Mouse (Mus musculus) hindbrain, embryonic 12.5 days (tissue): ENCODE measurements around the gene Gadl1. TPM values are rescaled to one million over a fixed set of nuclear protein-coding genes. Genes with fewer than 3 reads are reported as not detected.

Experiments
- ATAC-seq: fragments of 200-750 bp; cut with Nextera tagmentation; 2 replicates; pipeline ENCODE4 v1.8.0; 2017; ENCODE audit warnings: moderate TSS enrichment; ENCODE audit not compliant: low FRiP score
- H3K27ac ChIP-seq: fragments of 300-500 bp; sonication (generic); 2 replicates; pipeline ENCODE4 v1.5.1; 2016; ENCODE audit warnings: mild to moderate bottlenecking
- H3K27me3 ChIP-seq: fragments of 300-500 bp; sonication (generic); 2 replicates; pipeline ENCODE4 v1.6.1; 2016; ENCODE audit warnings: mild to moderate bottlenecking
- H3K36me3 ChIP-seq: fragments of 300-500 bp; sonication (generic); 2 replicates; pipeline ENCODE4 v1.6.1; 2016; ENCODE audit warnings: mild to moderate bottlenecking
- H3K4me1 ChIP-seq: fragments of 300-500 bp; sonication (generic); 2 replicates; pipeline ENCODE4 v1.6.1; 2016
- H3K4me2 ChIP-seq: fragments of 300-500 bp; sonication (generic); replicated peaks from 2 replicates; pipeline ENCODE4 v1.6.1; 2016; ENCODE audit warnings: mild to moderate bottlenecking
- H3K4me3 ChIP-seq: fragments of 300-500 bp; sonication (generic); 2 replicates; pipeline ENCODE4 v1.5.1; 2016; ENCODE audit warnings: mild to moderate bottlenecking
- H3K9ac ChIP-seq: fragments of 300-500 bp; sonication (generic); 2 replicates; pipeline ENCODE4 v1.6.1; 2016; ENCODE audit warnings: mild to moderate bottlenecking, moderate library complexity
- H3K9me3 ChIP-seq: fragments of 300-500 bp; sonication (generic); replicated peaks from 2 replicates; pipeline ENCODE4 v1.6.1; 2016; ENCODE audit warnings: mild to moderate bottlenecking
- WGBS: fragments of 180-500 bp; shearing (Covaris S2); methylation state at CpG from one replicate; pipeline ENCODE4 v1.1.7; 2016; 5-methylcytosine and 5-hydroxymethylcytosine counted together
- polyA plus RNA-seq: library from polyadenylated mRNA; unstranded; fragments of >200 nt; fragmentation: Nextera tagmentation; extraction: Ambion mirVana; gene quantifications from 2 replicates; pipeline ENCODE4 v1.2.1, GENCODE M21; 2016

The Gadl1 gene
- polyA plus RNA-seq, 1 experiment from 2014 or later: 0.43 TPM

GRCm38 (mm10) chr9:116100015-116100414 is 190.8 kb downstream of the Gadl1 start:
- H3K9me3 ChIP-seq: no peaks in the 10 kb centered on the region
- H3K27ac ChIP-seq: no peak overlapping the region
- H3K4me2 ChIP-seq: no peak overlapping the region
- no peak for ATAC-seq
- H3K4me3 ChIP-seq: no peak overlapping the region
- H3K9ac ChIP-seq: no peak overlapping the region
- H3K27me3 ChIP-seq: no peaks in the 10 kb centered on the region
- 0 out of 2 replicates have a peak, but pooled peaks cover 3% of the 10 kb centered on the region for H3K36me3 ChIP-seq
- peaks cover 18% of the 10 kb centered on the region for H3K4me1 ChIP-seq
- WGBS: 78% methylated on average over 9 of the region's 9 CpGs

GRCm38 (mm10) chr9:116101842-116102241 is 192.6 kb downstream of the Gadl1 start:
- no peak overlapping the region for H3K27ac ChIP-seq
- H3K4me3 ChIP-seq: no peak overlapping the region
- no peak overlapping the region for H3K4me2 ChIP-seq
- no peak for ATAC-seq
- 0 out of 2 replicates have a peak, but pooled peaks cover 3% of the 10 kb centered on the region for H3K36me3 ChIP-seq
- 79% methylated on average over 11 of the region's 11 CpGs for WGBS
- peaks cover 18% of the 10 kb centered on the region for H3K4me1 ChIP-seq
- no peaks in the 10 kb centered on the region for H3K9me3 ChIP-seq
- H3K9ac ChIP-seq: no peak overlapping the region
- H3K27me3 ChIP-seq: no peaks in the 10 kb centered on the region

GRCm38 (mm10) chr9:116104770-116105169 is 195.5 kb downstream of the Gadl1 start:
- 95% methylated on average over 17 of the region's 17 CpGs for WGBS
- Histone ChIP-seq H3K9ac (no peak overlapping the region), H3K4me3 (no peak overlapping the region), H3K4me2 (no peak overlapping the region), H3K36me3 (0 out of 2 replicates have a peak, but pooled peaks cover 17% of the 10 kb centered on the region), H3K27ac (no peak overlapping the region), H3K4me1 (0 out of 2 replicates have a peak, but pooled peaks cover 4% of the 10 kb centered on the region), H3K27me3 (no peaks in the 10 kb centered on the region), H3K9me3 (no peaks in the 10 kb centered on the region)
- ATAC-seq: no peak

- ATAC-seq: no peak
- H3K27me3 ChIP-seq: no peaks in the 10 kb centered on the region
- 0 out of 2 replicates have a peak, but pooled peaks cover 14% of the 10 kb centered on the region for H3K36me3 ChIP-seq
- H3K4me1 ChIP-seq: no peaks in the 10 kb centered on the region
- no peaks in the 10 kb centered on the region for H3K9me3 ChIP-seq
- no peak overlapping the region for H3K9ac ChIP-seq
- no peak overlapping the region for H3K4me2 ChIP-seq
- no peak overlapping the region for H3K4me3 ChIP-seq
- H3K27ac ChIP-seq: no peak overlapping the region
- 78% methylated on average over 2 of the region's 2 CpGs for whole genome bisulfite sequencing
Observed at GRCm38 (mm10) chr9:116108729-116109128, 199.5 kb downstream of the Gadl1 start.

GRCm38 (mm10) chr9:116111149-116111970 is 202.1 kb downstream of the Gadl1 start:
- Histone ChIP-seq H3K27me3 (no peaks in the 10 kb centered on the region), H3K4me1 (no peaks in the 10 kb centered on the region), H3K4me2 (no peak overlapping the region), H3K4me3 (no peak overlapping the region), H3K27ac (no peak overlapping the region), H3K9ac (no peak overlapping the region), H3K9me3 (no peaks in the 10 kb centered on the region), H3K36me3 (0 out of 2 replicates have a peak, but pooled peaks cover 14% of the 10 kb centered on the region)
- WGBS: 88% methylated on average over 9 of the region's 9 CpGs
- no peak for ATAC-seq

- no peak overlapping the region for H3K4me3 ChIP-seq
- ATAC-seq: no peak
- H3K9ac ChIP-seq: no peak overlapping the region
- no peaks in the 10 kb centered on the region for H3K4me1 ChIP-seq
- no peaks in the 10 kb centered on the region for H3K27me3 ChIP-seq
- no peak overlapping the region for H3K27ac ChIP-seq
- WGBS: 51% methylated on average over 4 of the region's 4 CpGs
- peaks cover 4% of the 10 kb centered on the region; the same call in 1 of the 2 replicates for H3K36me3 ChIP-seq
- no peak overlapping the region for H3K4me2 ChIP-seq
- no peaks in the 10 kb centered on the region for H3K9me3 ChIP-seq
Observed at GRCm38 (mm10) chr9:116114339-116114738, 205.1 kb downstream of the Gadl1 start.

- H3K9me3 ChIP-seq: no peaks in the 10 kb centered on the region
- H3K36me3 ChIP-seq: no peaks in the 10 kb centered on the region; the same call in 1 of the 2 replicates
- H3K27me3 ChIP-seq: no peaks in the 10 kb centered on the region
- no peak overlapping the region for H3K27ac ChIP-seq
- WGBS: 92% methylated on average over 7 of the region's 7 CpGs
- no peak overlapping the region for H3K9ac ChIP-seq
- H3K4me2 ChIP-seq: no peak overlapping the region
- H3K4me1 ChIP-seq: no peaks in the 10 kb centered on the region
- no peak for ATAC-seq
- H3K4me3 ChIP-seq: no peak overlapping the region
Observed at GRCm38 (mm10) chr9:116115875-116116274, 206.6 kb downstream of the Gadl1 start.

- Histone ChIP-seq H3K4me1 (peaks cover 6% of the 10 kb centered on the region; the same call in 1 of the 2 replicates), H3K9me3 (no peaks in the 10 kb centered on the region), H3K27ac (no peak overlapping the region), H3K4me3 (no peak overlapping the region), H3K9ac (no peak overlapping the region), H3K4me2 (no peak overlapping the region), H3K27me3 (no peaks in the 10 kb centered on the region), H3K36me3 (no peaks in the 10 kb centered on the region; the same call in 1 of the 2 replicates)
- no peak for ATAC-seq
- WGBS: 73% methylated on average over 8 of the region's 8 CpGs
Observed at GRCm38 (mm10) chr9:116118332-116118872, 209.1 kb downstream of the Gadl1 start.

- H3K4me3 ChIP-seq: no peak overlapping the region
- no peak overlapping the region for H3K4me2 ChIP-seq
- no peaks in the 10 kb centered on the region for H3K9me3 ChIP-seq
- ATAC-seq: no peak
- H3K9ac ChIP-seq: no peak overlapping the region
- H3K27ac ChIP-seq: no peak overlapping the region
- H3K27me3 ChIP-seq: no peaks in the 10 kb centered on the region
- WGBS: 86% methylated on average over 7 of the region's 7 CpGs
- H3K4me1 ChIP-seq: peaks cover 6% of the 10 kb centered on the region; the same call in 1 of the 2 replicates
- no peaks in the 10 kb centered on the region; the same call in 1 of the 2 replicates for H3K36me3 ChIP-seq
Observed at GRCm38 (mm10) chr9:116119990-116120389, 210.7 kb downstream of the Gadl1 start.

GRCm38 (mm10) chr9:116121472-116121871 is 212.2 kb downstream of the Gadl1 start:
- peaks cover 6% of the 10 kb centered on the region; the same call in 1 of the 2 replicates for H3K4me1 ChIP-seq
- H3K27me3 ChIP-seq: no peaks in the 10 kb centered on the region
- H3K9me3 ChIP-seq: no peaks in the 10 kb centered on the region
- no peak overlapping the region for H3K4me3 ChIP-seq
- ATAC-seq: no peak
- H3K9ac ChIP-seq: no peak overlapping the region
- WGBS: 89% methylated on average over 7 of the region's 7 CpGs
- no peak overlapping the region for H3K4me2 ChIP-seq
- no peaks in the 10 kb centered on the region; the same call in 1 of the 2 replicates for H3K36me3 ChIP-seq
- no peak overlapping the region for H3K27ac ChIP-seq

GRCm38 (mm10) chr9:116122544-116122943 is 213.3 kb downstream of the Gadl1 start:
- Histone ChIP-seq H3K36me3 (no peaks in the 10 kb centered on the region; the same call in 1 of the 2 replicates), H3K9ac (no peak overlapping the region), H3K27ac (no peak overlapping the region), H3K4me3 (no peak overlapping the region), H3K4me2 (no peak overlapping the region), H3K9me3 (no peaks in the 10 kb centered on the region), H3K27me3 (no peaks in the 10 kb centered on the region), H3K4me1 (peaks cover 6% of the 10 kb centered on the region; the same call in 1 of the 2 replicates)
- 75% methylated on average over 6 of the region's 6 CpGs for WGBS
- no peak for ATAC-seq

- H3K27ac ChIP-seq: no peak overlapping the region
Observed at GRCm38 (mm10) chr9:116122969-116123589, 213.8 kb downstream of the Gadl1 start.

More at GRCm38 (mm10) chr9:116122969-116123589, 213.8 kb downstream of the Gadl1 start:
- Histone ChIP-seq H3K9me3 (no peaks in the 10 kb centered on the region), H3K4me2 (no peak overlapping the region), H3K4me3 (no peak overlapping the region), H3K36me3 (no peaks in the 10 kb centered on the region; the same call in 1 of the 2 replicates), H3K4me1 (peaks cover 6% of the 10 kb centered on the region; the same call in 1 of the 2 replicates), H3K27me3 (no peaks in the 10 kb centered on the region), H3K9ac (no peak overlapping the region)
- ATAC-seq: no peak
- WGBS: 62% methylated on average over 9 of the region's 9 CpGs
